Mouse (Mus musculus): ENCODE measurements at regions not wholly inside any gene's neighbourhood (a gene's known extent, or its start where the extent isn't known, plus 50 kb on each side); places are given as distances from the start of the nearest gene placed in this dataset.

- ChIA-PET CTCF (no interaction called here), POLR2A (interaction anchor here in 1 of 4 experiments (0.5 kb wide), 1 partner anchor 1312 kb away, joined by 4 read pairs; no protein-coding TSS in a partner anchor)
Observed at GRCm38 (mm10) chr8:60071610-60072009, 431.4 kb downstream of the Gm10283 start.

DNA sequence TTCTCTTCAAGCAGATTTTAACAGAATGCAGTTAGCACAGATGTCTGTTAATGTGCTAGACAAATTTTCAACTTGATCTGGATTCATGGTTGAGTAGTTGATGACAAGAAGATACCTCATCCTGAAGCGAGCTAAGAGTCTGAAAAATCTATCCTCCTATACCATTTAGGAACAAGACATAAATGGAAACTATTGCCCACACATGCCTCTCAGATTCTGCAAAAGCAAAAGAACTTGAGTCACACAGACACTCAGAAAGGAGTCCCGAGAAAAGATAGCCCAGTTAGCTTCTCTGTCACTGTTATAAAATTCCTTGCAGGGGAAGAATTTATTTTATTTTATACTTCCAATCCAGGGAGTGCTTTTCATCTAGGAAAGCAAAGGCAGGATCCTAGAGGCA, 447.9 kb downstream of the Gm10283 start:
- CTCF ChIA-PET: no interaction called here

DNA sequence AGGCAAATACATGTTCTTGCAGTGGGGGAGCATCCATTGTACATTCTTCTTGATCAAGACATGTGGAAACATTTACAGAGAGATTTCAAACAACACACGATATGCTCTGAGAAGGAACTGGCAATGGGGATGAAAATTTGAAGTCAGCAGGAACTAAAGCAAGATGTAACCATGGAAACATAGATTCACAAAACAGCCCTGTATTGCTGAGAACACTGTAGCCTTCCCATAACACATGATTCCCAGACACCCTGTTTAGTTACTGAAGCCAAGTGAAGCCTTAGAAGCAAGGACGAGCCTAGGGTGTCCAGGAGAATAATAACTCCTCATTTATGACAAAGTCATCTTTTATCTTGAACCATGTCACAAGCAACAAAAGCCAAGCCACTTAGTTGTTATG, 474.3 kb downstream of the Gm10283 start:
- POLR2A ChIA-PET: no interaction called here
- CTCF ChIA-PET: no interaction called here

More for the DNA sequence above, 447.9 kb downstream of the Gm10283 start:
- POLR2A ChIA-PET: no interaction called here
